Mouse (Mus musculus): ENCODE measurements at regions not wholly inside any gene's neighbourhood (a gene's known extent, or its start where the extent isn't known, plus 50 kb on each side); places are given as distances from the start of the nearest gene placed in this dataset.

- DNase-seq (ENCODE audit: low read depth in 3 of 3, low spot score in 3 of 3) (no peak), ATAC-seq (ENCODE audit: insufficient read depth) (no peak)
- H3K4me3 ChIP-seq (ENCODE audit: insufficient read depth in 1 of 2, low read depth in 2 of 2, low read length in 2 of 2) = no peak overlapping the region
- no peaks in the 10 kb centered on the region for H3K9me3 ChIP-seq (ENCODE audit: control insufficient read depth, low read length)
- TF ChIP-seq CTCF (IDR thresholded peaks at IDR 0.05; ENCODE audit: low read depth) = no peak
- TF ChIP-seq EP300 (IDR thresholded peaks at IDR 0.05; ENCODE audit: low read depth) = no peak
- H3K27me3 ChIP-seq (ENCODE audit: control insufficient read depth, insufficient read depth, low read length) = no peaks in the 10 kb centered on the region
- H3K9ac ChIP-seq (replicated peaks) = no peak overlapping the region
- H3K27ac ChIP-seq = no peak overlapping the region
- no peak overlapping the region for H3K4me2 ChIP-seq (ENCODE audit: low read depth)
- no peaks in the 10 kb centered on the region for H3K36me3 ChIP-seq (replicated peaks; ENCODE audit: control insufficient read depth, insufficient read depth, low read depth)
- 51% methylated on average over 3 of the region's 3 CpGs for WGBS (ENCODE audit: insufficient replicate concordance)
- no peaks in the 10 kb centered on the region for H3K4me1 ChIP-seq (replicated peaks; ENCODE audit: control insufficient read depth in 2 of 2, insufficient read depth in 2 of 2, low read length in 1 of 2)
These were observed 226.5 kb upstream of the Tox3 start for GRCm38 (mm10) chr8:90574676-90575075.

GRCm38 (mm10) chr8:90556079-90556427 is 207.9 kb upstream of the Tox3 start:
- Histone ChIP-seq H3K4me2 (ENCODE audit: low read depth) (no peak overlapping the region), H3K4me3 (ENCODE audit: insufficient read depth in 1 of 2, low read depth in 2 of 2, low read length in 2 of 2) (no peak overlapping the region), H3K36me3 (replicated peaks; ENCODE audit: control insufficient read depth, insufficient read depth, low read depth) (no peaks in the 10 kb centered on the region), H3K27me3 (ENCODE audit: control insufficient read depth, insufficient read depth, low read length) (no peaks in the 10 kb centered on the region), H3K4me1 (replicated peaks; ENCODE audit: control insufficient read depth in 2 of 2, insufficient read depth in 2 of 2, low read length in 1 of 2) (no peaks in the 10 kb centered on the region), H3K9me3 (ENCODE audit: control insufficient read depth, low read length) (no peaks in the 10 kb centered on the region), H3K9ac (replicated peaks) (no peak overlapping the region), H3K27ac (no peak overlapping the region)
- no peak for DNase-seq (ENCODE audit: low read depth in 3 of 3, low spot score in 3 of 3)
- 78% methylated on average over 7 of the region's 7 CpGs for WGBS (ENCODE audit: insufficient replicate concordance)
- no peak for TF ChIP-seq CTCF (IDR thresholded peaks at IDR 0.05; ENCODE audit: low read depth)
- TF ChIP-seq EP300 (IDR thresholded peaks at IDR 0.05; ENCODE audit: low read depth) = no peak
- ATAC-seq (ENCODE audit: insufficient read depth) = no peak

- ATAC-seq (ENCODE audit: insufficient read depth) = no peak
- Histone ChIP-seq H3K4me2 (ENCODE audit: low read depth) (no peak overlapping the region), H3K4me3 (ENCODE audit: insufficient read depth in 1 of 2, low read depth in 2 of 2, low read length in 2 of 2) (no peak overlapping the region), H3K4me1 (replicated peaks; ENCODE audit: control insufficient read depth in 2 of 2, insufficient read depth in 2 of 2, low read length in 1 of 2) (no peaks in the 10 kb centered on the region), H3K27ac (no peak overlapping the region), H3K36me3 (replicated peaks; ENCODE audit: control insufficient read depth, insufficient read depth, low read depth) (no peaks in the 10 kb centered on the region), H3K9me3 (ENCODE audit: control insufficient read depth, low read length) (no peaks in the 10 kb centered on the region), H3K9ac (replicated peaks) (no peak overlapping the region), H3K27me3 (ENCODE audit: control insufficient read depth, insufficient read depth, low read length) (no peaks in the 10 kb centered on the region)
- no peak for TF ChIP-seq CTCF (IDR thresholded peaks at IDR 0.05; ENCODE audit: low read depth)
- no peak for TF ChIP-seq EP300 (IDR thresholded peaks at IDR 0.05; ENCODE audit: low read depth)
- DNase-seq (ENCODE audit: low read depth in 3 of 3, low spot score in 3 of 3) = no peak
- 66% methylated on average over 14 of the region's 14 CpGs for WGBS (ENCODE audit: insufficient replicate concordance)
These were observed 207.4 kb upstream of the Tox3 start for GRCm38 (mm10) chr8:90555415-90556078.

- DNase-seq (ENCODE audit: low read depth in 3 of 3, low spot score in 3 of 3) = no peak
- Histone ChIP-seq H3K4me2 (ENCODE audit: low read depth) (no peak overlapping the region), H3K4me3 (ENCODE audit: insufficient read depth in 1 of 2, low read depth in 2 of 2, low read length in 2 of 2) (no peak overlapping the region), H3K27me3 (ENCODE audit: control insufficient read depth, insufficient read depth, low read length) (no peaks in the 10 kb centered on the region), H3K4me1 (replicated peaks; ENCODE audit: control insufficient read depth in 2 of 2, insufficient read depth in 2 of 2, low read length in 1 of 2) (no peaks in the 10 kb centered on the region), H3K9me3 (ENCODE audit: control insufficient read depth, low read length) (no peaks in the 10 kb centered on the region), H3K36me3 (replicated peaks; ENCODE audit: control insufficient read depth, insufficient read depth, low read depth) (no peaks in the 10 kb centered on the region), H3K9ac (replicated peaks) (no peak overlapping the region), H3K27ac (no peak overlapping the region)
- no peak for ATAC-seq (ENCODE audit: insufficient read depth)
- TF ChIP-seq EP300 (IDR thresholded peaks at IDR 0.05; ENCODE audit: low read depth) (no peak), CTCF (IDR thresholded peaks at IDR 0.05; ENCODE audit: low read depth) (no peak)
- WGBS (ENCODE audit: insufficient replicate concordance) = 61% methylated on average over 3 of the region's 3 CpGs
These were observed 199.1 kb upstream of the Tox3 start for GRCm38 (mm10) chr8:90547276-90547675.

GRCm38 (mm10) chr8:90542619-90543018 is 194.5 kb upstream of the Tox3 start:
- no peak for TF ChIP-seq CTCF (IDR thresholded peaks at IDR 0.05; ENCODE audit: low read depth)
- no peak for TF ChIP-seq EP300 (IDR thresholded peaks at IDR 0.05; ENCODE audit: low read depth)
- Histone ChIP-seq H3K4me2 (ENCODE audit: low read depth) (no peak overlapping the region), H3K27me3 (ENCODE audit: control insufficient read depth, insufficient read depth, low read length) (no peaks in the 10 kb centered on the region), H3K4me1 (replicated peaks; ENCODE audit: control insufficient read depth in 2 of 2, insufficient read depth in 2 of 2, low read length in 1 of 2) (no peaks in the 10 kb centered on the region), H3K9me3 (ENCODE audit: control insufficient read depth, low read length) (no peaks in the 10 kb centered on the region), H3K9ac (replicated peaks) (no peak overlapping the region), H3K36me3 (replicated peaks; ENCODE audit: control insufficient read depth, insufficient read depth, low read depth) (no peaks in the 10 kb centered on the region), H3K27ac (no peak overlapping the region), H3K4me3 (ENCODE audit: insufficient read depth in 1 of 2, low read depth in 2 of 2, low read length in 2 of 2) (no peak overlapping the region)
- 66% methylated on average over 8 of the region's 8 CpGs for WGBS (ENCODE audit: insufficient replicate concordance)
- DNase-seq (ENCODE audit: low read depth in 3 of 3, low spot score in 3 of 3) (no peak), ATAC-seq (ENCODE audit: insufficient read depth) (no peak)

Measured in liver, embryonic 14.5 days (tissue).